In the genomic region with DNA sequence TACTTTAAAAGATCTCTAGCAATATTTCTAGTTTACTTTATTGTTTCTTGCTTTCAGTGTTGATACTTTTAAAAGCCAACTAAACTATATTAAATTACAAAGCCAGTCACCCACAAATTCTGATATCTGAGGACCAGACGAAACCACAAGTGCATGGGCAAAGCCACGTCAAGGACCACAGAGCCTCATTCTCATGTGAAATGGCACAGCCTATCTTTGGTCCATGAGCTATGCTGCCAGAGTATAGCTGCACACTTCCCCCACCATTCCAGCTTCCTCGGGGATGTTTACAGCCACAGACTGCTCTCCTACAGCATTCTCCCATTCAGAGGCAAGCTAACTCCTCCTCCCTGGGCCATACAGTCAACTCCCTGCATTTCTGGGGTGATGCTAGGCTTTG, we compare ENCODE assay signal across 15 mouse cellular contexts.
"Had no signal": no experiment of that assay in that cellular context is flagged by ENCODE, and none has a peak within 500 bp of the region (broad histone marks: within the 10 kb centered on the region; RNA-seq: fewer than 3 reads in every experiment).

No protein-coding gene starts in this region.

- ATAC-seq: inflammation-experienced regulatory T-cells, adult 6 months; intestine, embryonic 15.5 days; liver, embryonic 12.5 days had no signal

- DNase-seq: gastrocnemius, postnatal 14 days; gastrocnemius, postnatal 36 days; heart, adult 18-20 months; heart, postnatal 10 days; kidney, adult 11 months; kidney, adult 2 months; kidney, adult 9 months; kidney, postnatal 14 days; kidney, postnatal 36 days; layer of hippocampus, adult 9-11 months; layer of hippocampus, postnatal 36 days; left cerebral cortex, postnatal 4 days had no signal
